Mouse (Mus musculus) heart, postnatal 0 days (tissue): ENCODE results near the gene Paqr7. TPM values are rescaled to one million over a fixed set of nuclear protein-coding genes. Genes with fewer than 3 reads are reported as not detected.
A peak's percentile ranks its signal among the peaks of the same experiment; 100 is the strongest.
"Not testable (repeated sequence)": the region's sequence is repeated elsewhere in the genome, so short reads cannot be mapped to it uniquely, and the experiment has no call there.

Experiments
- ATAC-seq: fragments of 200-750 bp; cut with Nextera tagmentation; 2 replicates; pipeline ENCODE4 v1.8.0; 2017; ENCODE audit warnings: low read depth, moderate number of reproducible peaks, moderate library complexity; ENCODE audit not compliant: insufficient read depth
- DNase-seq: peaks from one replicate; pipeline ENCODE4 v3.0.0-alpha.2; 2016; ENCODE audit warnings: low spot score
- H3K27ac ChIP-seq: fragments of 300-500 bp; sonication (generic); 2 replicates; pipeline ENCODE4 v1.5.1; 2014; ENCODE audit warnings: low read depth, mild to moderate bottlenecking
- H3K27me3 ChIP-seq: fragments of 300-500 bp; sonication (generic); 2 replicates; pipeline ENCODE4 v1.6.1; 2014; ENCODE audit warnings: low read length, mixed read lengths; ENCODE audit not compliant: control insufficient read depth, insufficient read depth
- H3K36me3 ChIP-seq: fragments of 300-500 bp; sonication (generic); replicated peaks from 2 replicates; pipeline ENCODE4 v1.6.1; 2014; ENCODE audit warnings: low read length, mixed read lengths; ENCODE audit not compliant: control insufficient read depth, insufficient read depth
- H3K4me1 ChIP-seq: fragments of 300-500 bp; sonication (generic); 2 replicates; pipeline ENCODE4 v1.6.1; 2014; ENCODE audit warnings: antibody characterized with exemption; ENCODE audit not compliant: control insufficient read depth, insufficient read depth
- H3K4me2 ChIP-seq: fragments of 300-500 bp; sonication (generic); 2 replicates; pipeline ENCODE4 v1.6.1; 2014; ENCODE audit warnings: low read depth, mild to moderate bottlenecking, low read length, moderate library complexity
- H3K4me3 ChIP-seq: fragments of 300-500 bp; sonication (generic); 2 replicates; pipeline ENCODE4 v1.5.1; 2014; ENCODE audit warnings: low read depth, low read length
- H3K9ac ChIP-seq: fragments of 300-500 bp; sonication (generic); replicated peaks from 2 replicates; pipeline ENCODE4 v1.6.1; 2014; ENCODE audit warnings: low read depth, low read length, mixed read lengths
- H3K9me3 ChIP-seq: fragments of 300-500 bp; sonication (generic); replicated peaks from 2 replicates; pipeline ENCODE4 v1.6.1; 2016; ENCODE audit warnings: low read length; ENCODE audit not compliant: control insufficient read depth
- CTCF ChIP-seq: IDR thresholded peaks from 2 replicates; pipeline ENCODE4 v1.5.1; 2016; ENCODE audit warnings: antibody characterized with exemption, control low read depth, low read depth
- EP300 ChIP-seq: IDR thresholded peaks from 2 replicates; pipeline ENCODE4 v1.6.1; 2016; ENCODE audit warnings: antibody characterized with exemption, low read depth
- WGBS: fragments of 180-500 bp; shearing (Covaris S2); extraction: QIAGEN DNeasy Blood & Tissue Kit; methylation state at CpG from one replicate; pipeline ENCODE4 v1.1.7; 2014; 5-methylcytosine and 5-hydroxymethylcytosine counted together
- polyA plus RNA-seq: library from polyadenylated mRNA; unstranded; fragments of >200 nt; fragmentation: Nextera tagmentation; extraction: Ambion mirVana; gene quantifications from 2 replicates; pipeline ENCODE4 v1.2.1, GENCODE M21; 2015
- total RNA-seq: library from RNA; depleted of rRNA; stranded (reverse); fragments of >200 nt; gene quantifications from 2 replicates; pipeline ENCODE4 v1.2.3, GENCODE M21; 2014; ENCODE audit warnings: low replicate concordance

Paqr7 gene
- total and polyA plus RNA-seq, 2 experiments from 2014 or later: 15.4 to 25.4 TPM

- no peak for TF ChIP-seq EP300
- no peak for TF ChIP-seq CTCF
These were observed 8.3 kb upstream of the Paqr7 start for GRCm38 (mm10) chr4:134488211-134488610.

GRCm38 (mm10) chr4:134489986-134490665 lies 6.4 kb upstream of the Paqr7 start:
- DNase-seq: no peak
- Histone ChIP-seq H3K27me3 (no peaks in the 10 kb centered on the region), H3K36me3 (no peaks in the 10 kb centered on the region), H3K4me2 (no peak overlapping the region), H3K4me3 (no peak overlapping the region), H3K4me1 (peaks cover 8% of the 10 kb centered on the region), H3K27ac (no peak overlapping the region), H3K9me3 (no peaks in the 10 kb centered on the region), H3K9ac (no peak overlapping the region)
- no peak for TF ChIP-seq EP300
- no peak for TF ChIP-seq CTCF
- no peak for ATAC-seq
- 74% methylated on average over 11 of the region's 11 CpGs for WGBS

More at GRCm38 (mm10) chr4:134488211-134488610, 8.3 kb upstream of the Paqr7 start:
- DNase-seq (no peak), ATAC-seq (no peak)
- 86% methylated on average over 5 of the region's 5 CpGs for WGBS
- no peaks in the 10 kb centered on the region for H3K4me1 ChIP-seq
- no peaks in the 10 kb centered on the region for H3K36me3 ChIP-seq
- no peak overlapping the region for H3K4me2 ChIP-seq
- no peaks in the 10 kb centered on the region for H3K27me3 ChIP-seq
- no peak overlapping the region for H3K27ac ChIP-seq
- no peak overlapping the region for H3K4me3 ChIP-seq
- no peaks in the 10 kb centered on the region for H3K9me3 ChIP-seq
- no peak overlapping the region for H3K9ac ChIP-seq

- Histone ChIP-seq H3K9ac (no peak overlapping the region), H3K36me3 (no peaks in the 10 kb centered on the region), H3K4me3 (no peak overlapping the region), H3K4me2 (no peak overlapping the region), H3K27ac (no peak overlapping the region), H3K4me1 (peaks cover 20% of the 10 kb centered on the region), H3K9me3 (no peaks in the 10 kb centered on the region), H3K27me3 (no peaks in the 10 kb centered on the region)
- TF ChIP-seq CTCF (no peak), EP300 (no peak)
- ATAC-seq (no peak), DNase-seq (no peak)
- WGBS: 57% methylated on average over 6 of the region's 6 CpGs
These were observed 4.8 kb upstream of the Paqr7 start for GRCm38 (mm10) chr4:134491716-134492115.

GRCm38 (mm10) chr4:134494161-134494560 lies 2.3 kb upstream of the Paqr7 start:
- H3K9ac ChIP-seq, H3K4me2 ChIP-seq, H3K27me3 ChIP-seq, H3K4me3 ChIP-seq, DNase-seq, ATAC-seq, H3K36me3 ChIP-seq, H3K9me3 ChIP-seq, H3K27ac ChIP-seq: not testable (repeated sequence)
- WGBS: 89% methylated on average over 6 of the region's 6 CpGs
- H3K4me1 ChIP-seq: peaks cover 36% of the 10 kb centered on the region

- ATAC-seq: no peak
- Histone ChIP-seq H3K9ac (no peak overlapping the region), H3K9me3 (no peaks in the 10 kb centered on the region), H3K4me3 (no peak overlapping the region), H3K36me3 (no peaks in the 10 kb centered on the region), H3K4me1 (peaks cover 36% of the 10 kb centered on the region), H3K27me3 (no peaks in the 10 kb centered on the region), H3K27ac (peak overlapping the region; percentile 81; the same call in 1 of the 2 replicates), H3K4me2 (no peak overlapping the region)
- WGBS: 46% methylated on average over 16 of the region's 16 CpGs
- DNase-seq: no peak
- TF ChIP-seq EP300 (no peak), CTCF (no peak)
These were observed 1.5 kb upstream of the Paqr7 start for GRCm38 (mm10) chr4:134494780-134495545.
